Mouse (Mus musculus) CH12.LX (cell line): ENCODE measurements around the gene Cdhr4. TPM values are rescaled to one million over a fixed set of nuclear protein-coding genes. Genes with fewer than 3 reads are reported as not detected.
A peak's percentile ranks its signal among the peaks of the same experiment; 100 is the strongest.

ENCODE experiments used
- DNase-seq: peaks from one replicate; pipeline ENCODE4 v3.0.0-alpha.2; 2013; ENCODE audit errors: extremely low read depth
- H3K27ac ChIP-seq: 2 replicates; pipeline ENCODE4 v1.5.1; 2012; ENCODE audit warnings: low read depth, mild to moderate bottlenecking, control low read depth, moderate library complexity; ENCODE audit not compliant: insufficient read depth
- H3K27me3 ChIP-seq: replicated peaks from 2 replicates; pipeline ENCODE3; 2012; ENCODE audit warnings: inconsistent platforms
- H3K36me3 ChIP-seq, 2 experiments: replicated peaks in 1 of 2; 2 replicates each; pipeline versions ENCODE3 to v1.6.1; 2012; ENCODE audit warnings: inconsistent platforms in 1 of 2, low read length in 1 of 2, mild to moderate bottlenecking in 1 of 2, mixed read lengths in 1 of 2, moderate library complexity in 1 of 2; ENCODE audit not compliant: control insufficient read depth in 1 of 2, insufficient read depth in 1 of 2
- H3K4me1 ChIP-seq, 2 experiments: 2 replicates each; pipeline ENCODE4 v1.6.1; 2012; ENCODE audit warnings: inconsistent platforms in 1 of 2, moderate library complexity in 1 of 2; ENCODE audit not compliant: insufficient read depth in 2 of 2, control insufficient read depth in 1 of 2
- H3K4me2 ChIP-seq: 2 replicates; pipeline ENCODE4 v1.6.1; 2012; ENCODE audit warnings: low read depth, mild to moderate bottlenecking, control low read depth; ENCODE audit not compliant: poor library complexity, insufficient read depth, severe bottlenecking
- H3K4me3 ChIP-seq, 3 experiments: fragments of 150-350 bp in 1 of 3; sonication (generic) in 1 of 3; replicated peaks in 1 of 3; 2 replicates each; pipeline versions ENCODE3 to v1.5.1; 2011 to 2012; ENCODE audit warnings: low read depth in 2 of 3, low read length in 2 of 3, mild to moderate bottlenecking in 2 of 3, moderate library complexity in 2 of 3, control low read depth in 1 of 3, improper control_type of control experiment in 1 of 3, inconsistent platforms in 1 of 3, mixed read lengths in 1 of 3; ENCODE audit not compliant: poor library complexity in 1 of 3
- H3K79me2 ChIP-seq: replicated peaks from 2 replicates; pipeline ENCODE4 v1.6.1; 2012; ENCODE audit warnings: mild to moderate bottlenecking, moderate library complexity; ENCODE audit not compliant: control insufficient read depth, poor library complexity, insufficient read depth, severe bottlenecking; ENCODE audit errors: extremely low read depth
- H3K9ac ChIP-seq: 2 replicates; pipeline ENCODE4 v1.6.1; 2012; ENCODE audit warnings: low read depth, mild to moderate bottlenecking, control low read depth, moderate library complexity; ENCODE audit not compliant: insufficient read depth
- H3K9me3 ChIP-seq: replicated peaks from 2 replicates; pipeline ENCODE3; 2012; ENCODE audit warnings: low read length, inconsistent platforms, mixed read lengths
- BHLHE40 ChIP-seq: IDR thresholded peaks from 2 replicates; pipeline ENCODE4 v1.6.1; 2011; ENCODE audit warnings: mild to moderate bottlenecking, low read depth, low read length, improper control_type of control experiment
- CHD1 ChIP-seq: IDR thresholded peaks from 2 replicates; pipeline ENCODE4 v1.6.1; 2012; ENCODE audit warnings: low read depth, low read length, improper control_type of control experiment, inconsistent platforms
- CTCF ChIP-seq, 2 experiments: IDR thresholded peaks in 1 of 2; conservative IDR thresholded peaks in 1 of 2; 2 replicates each; pipeline ENCODE4 v1.5.1; 2011 to 2012; ENCODE audit warnings: low read depth in 2 of 2, low read length in 2 of 2, improper control_type of control experiment in 1 of 2, inconsistent platforms in 1 of 2, mild to moderate bottlenecking in 1 of 2, moderate library complexity in 1 of 2
- E2F4 ChIP-seq: IDR thresholded peaks from 2 replicates; pipeline ENCODE4 v1.6.1; 2011; ENCODE audit warnings: low read depth, low read length, improper control_type of control experiment; ENCODE audit not compliant: insufficient replicate concordance
- ELF1 ChIP-seq: IDR thresholded peaks from 2 replicates; pipeline ENCODE4 v1.6.1; 2014; ENCODE audit warnings: low read depth, mild to moderate bottlenecking, inconsistent platforms, low read length, improper control_type of control experiment
- EP300 ChIP-seq: IDR thresholded peaks from 2 replicates; pipeline ENCODE4 v1.6.1; 2011; ENCODE audit warnings: low read length, improper control_type of control experiment
- ETS1 ChIP-seq: conservative IDR thresholded peaks from 2 replicates; pipeline ENCODE4 v1.6.1; 2012; ENCODE audit warnings: low read depth, mild to moderate bottlenecking, inconsistent platforms, low read length, improper control_type of control experiment, moderate library complexity
- GABPA ChIP-seq: IDR thresholded peaks from 2 replicates; pipeline ENCODE4 v1.6.1; 2012; ENCODE audit warnings: low read depth, low read length, improper control_type of control experiment, inconsistent platforms; ENCODE audit not compliant: insufficient replicate concordance
- IRF4 ChIP-seq: IDR thresholded peaks from 2 replicates; pipeline ENCODE4 v1.6.1; 2014; ENCODE audit warnings: low read depth, mild to moderate bottlenecking, inconsistent platforms, low read length, improper control_type of control experiment
- JUN ChIP-seq: IDR thresholded peaks from 2 replicates; pipeline ENCODE4 v1.6.1; 2011; ENCODE audit warnings: low read depth, mild to moderate bottlenecking, low read length, improper control_type of control experiment, moderate library complexity; ENCODE audit not compliant: insufficient read depth
- JUND ChIP-seq: conservative IDR thresholded peaks from 2 replicates; pipeline ENCODE4 v1.6.1; 2011; ENCODE audit warnings: low read depth, low read length, improper control_type of control experiment
- KAT2A ChIP-seq: IDR thresholded peaks from 2 replicates; pipeline ENCODE4 v1.6.1; 2012; ENCODE audit warnings: low read length, improper control_type of control experiment, inconsistent platforms; ENCODE audit not compliant: insufficient replicate concordance
- MAFK ChIP-seq: IDR thresholded peaks from 2 replicates; pipeline ENCODE4 v1.6.1; 2011; ENCODE audit warnings: low read length, improper control_type of control experiment; ENCODE audit not compliant: insufficient replicate concordance
- MAX ChIP-seq: IDR thresholded peaks from 2 replicates; pipeline ENCODE4 v1.6.1; 2011; ENCODE audit warnings: low read length, improper control_type of control experiment
- MEF2A ChIP-seq: IDR thresholded peaks from 2 replicates; pipeline ENCODE4 v1.6.1; 2014; ENCODE audit warnings: low read depth, mild to moderate bottlenecking, inconsistent platforms, low read length, improper control_type of control experiment, borderline replicate concordance
- MXI1 ChIP-seq: IDR thresholded peaks from 2 replicates; pipeline ENCODE4 v1.6.1; 2011; ENCODE audit warnings: mild to moderate bottlenecking, low read depth, low read length, improper control_type of control experiment
- MYC ChIP-seq: IDR thresholded peaks from 2 replicates; pipeline ENCODE4 v1.6.1; 2011; ENCODE audit warnings: low read depth, mild to moderate bottlenecking, improper control_type of control experiment, low read length
- NELFE ChIP-seq: IDR thresholded peaks from 2 replicates; pipeline ENCODE4 v1.6.1; 2011; ENCODE audit warnings: low read depth, low read length, improper control_type of control experiment
- NRF1 ChIP-seq: IDR thresholded peaks from 2 replicates; pipeline ENCODE4 v1.6.1; 2014; ENCODE audit warnings: low read depth, mild to moderate bottlenecking, inconsistent platforms, low read length, improper control_type of control experiment, moderate library complexity
- PAX5 ChIP-seq: IDR thresholded peaks from 2 replicates; pipeline ENCODE4 v1.6.1; 2012; ENCODE audit warnings: low read length, inconsistent platforms, mixed read lengths
- POLR2A ChIP-seq: IDR thresholded peaks from 2 replicates; pipeline ENCODE4 v1.6.1; 2011; ENCODE audit warnings: low read depth, mild to moderate bottlenecking, improper control_type of control experiment, low read length
- POLR2AphosphoS2 ChIP-seq: IDR thresholded peaks from 2 replicates; pipeline ENCODE4 v1.6.1; 2011; ENCODE audit warnings: low read depth, low read length, improper control_type of control experiment
- RCOR1 ChIP-seq: conservative IDR thresholded peaks from 2 replicates; pipeline ENCODE4 v1.6.1; 2012; ENCODE audit warnings: low read depth, mild to moderate bottlenecking, inconsistent platforms, low read length, improper control_type of control experiment
- SMC3 ChIP-seq: IDR thresholded peaks from 2 replicates; pipeline ENCODE4 v1.6.1; 2011; ENCODE audit warnings: low read depth, low read length, improper control_type of control experiment
- TBP ChIP-seq: conservative IDR thresholded peaks from 2 replicates; pipeline ENCODE4 v1.6.1; 2011; ENCODE audit warnings: low read depth, low read length, improper control_type of control experiment
- TCF12 ChIP-seq: IDR thresholded peaks from 2 replicates; pipeline ENCODE4 v1.6.1; 2014; ENCODE audit warnings: low read depth, mild to moderate bottlenecking, inconsistent platforms, low read length, improper control_type of control experiment
- UBTF ChIP-seq: IDR thresholded peaks from 2 replicates; pipeline ENCODE4 v1.6.1; 2012; ENCODE audit warnings: low read depth, mild to moderate bottlenecking, inconsistent platforms, low read length, improper control_type of control experiment, moderate library complexity
- USF1 ChIP-seq: IDR thresholded peaks from 2 replicates; pipeline ENCODE4 v1.6.1; 2014; ENCODE audit warnings: low read depth, mild to moderate bottlenecking, inconsistent platforms, low read length, improper control_type of control experiment
- USF2 ChIP-seq: conservative IDR thresholded peaks from 2 replicates; pipeline ENCODE4 v1.6.1; 2011; ENCODE audit warnings: low read depth, low read length, improper control_type of control experiment
- ZKSCAN1 ChIP-seq: IDR thresholded peaks from 2 replicates; pipeline ENCODE4 v1.6.1; 2012; ENCODE audit warnings: low read depth, inconsistent platforms, low read length, improper control_type of control experiment, borderline replicate concordance
- ZMIZ1 ChIP-seq: IDR thresholded peaks from 2 replicates; pipeline ENCODE4 v1.6.1; 2012; ENCODE audit warnings: low read depth, mild to moderate bottlenecking, inconsistent platforms, low read length, improper control_type of control experiment
- ZNF384 ChIP-seq: IDR thresholded peaks from 2 replicates; pipeline ENCODE4 v1.6.1; 2012; ENCODE audit warnings: low read depth, low read length, improper control_type of control experiment, inconsistent platforms
- dilution Hi-C: fragments of 300-500 bp; cut with MboI; formaldehyde crosslinking; loops from 2 replicates; pipeline ENCODE4 v1.14.3; 2020; ENCODE audit warnings: low sequenced_read_pairs; ENCODE audit not compliant: extremely low pct_unique_long_range_greater_than_20kb, extremely low pct_ligation_motif_present
- in situ Hi-C: fragments of 300-500 bp; cut with MboI; formaldehyde crosslinking; loops from 3 replicates; pipeline ENCODE4 v1.14.3; 2019; ENCODE audit warnings: low sequenced_read_pairs, low pct_ligation_motif_present, low pct_unique_long_range_greater_than_20kb, mixed read lengths
- polyA plus RNA-seq: library from polyadenylated mRNA; unstranded; fragments of >175 nt; gene quantifications from 2 replicates; pipeline ENCODE4 v1.2.1, GENCODE M21; 2012; ENCODE audit warnings: low read depth; ENCODE audit not compliant: insufficient read length
- total RNA-seq, 2 experiments: library from RNA; depleted of rRNA; stranded (reverse); fragments of 300-350 nt in 1 of 2; fragments of >200 nt in 1 of 2; gene quantifications; 2 replicates each; pipeline ENCODE4 v1.2.3; 2012 to 2014

Cdhr4 gene
- total and polyA plus RNA-seq, 3 experiments = 0.35 to 0.79 TPM; not detected in 1

GRCm38 (mm10) chr9:108010385-108010784 lies 18.1 kb downstream of the Cdhr4 start:
- TF ChIP-seq MAX = peak; percentile 39; the same call in 1 of the 2 replicates
- TF ChIP-seq BHLHE40 = 0 out of 2 replicates have a peak, but pooled peaks have one; percentile 39
- TF ChIP-seq E2F4 = no peak
- TF ChIP-seq TCF12 = no peak
- no peak for TF ChIP-seq ZNF384
- no peak for TF ChIP-seq USF1
- no peak for TF ChIP-seq KAT2A
- TF ChIP-seq EP300 = peak; percentile 34; the same call in 1 of the 2 replicates
- no peak for TF ChIP-seq MEF2A
- no peak for TF ChIP-seq PAX5
- no peak for TF ChIP-seq ZMIZ1
- TF ChIP-seq USF2 = no peak
- TF ChIP-seq SMC3 = no peak
- TF ChIP-seq MYC = 0 out of 2 replicates have a peak, but pooled peaks have one; percentile 15
- no peak for TF ChIP-seq UBTF
- no peak for TF ChIP-seq RCOR1
- no peak for TF ChIP-seq GABPA
- TF ChIP-seq ELF1 = no peak
- no peak for TF ChIP-seq CHD1
- no peak for TF ChIP-seq JUN
- TF ChIP-seq ZKSCAN1 = no peak
- TF ChIP-seq ETS1 = no peak; the same call in 1 of the 2 replicates
- no peak for TF ChIP-seq CTCF (conservative IDR thresholded peaks at IDR 0.05 in 1 of 2, IDR thresholded peaks at IDR 0.05 in 1 of 2; ENCODE audit: low read depth in 2 of 2, low read length in 2 of 2)
- peak; percentile 46; the same call in 1 of the 2 replicates for TF ChIP-seq MAFK
- peak; percentile 57 for TF ChIP-seq IRF4
- TF ChIP-seq NRF1 = no peak
- TF ChIP-seq POLR2A = no peak
- TF ChIP-seq JUND = no peak
- TF ChIP-seq POLR2AphosphoS2 = no peak
- peak; percentile 78 for TF ChIP-seq MXI1
- TF ChIP-seq TBP = no peak
- TF ChIP-seq NELFE = no peak
- TF ChIP-seq, all 38 proteins: peak for 7
- H3K4me2 ChIP-seq = no peak overlapping the region
- H3K9me3 ChIP-seq = no peaks in the 10 kb centered on the region
- no peak overlapping the region for H3K27ac ChIP-seq
- H3K79me2 ChIP-seq = peaks cover 44% of the 10 kb centered on the region
- peaks cover 4 to 29% of the 10 kb centered on the region in 2 experiments; a peak in 3 of 4 replicates for H3K4me1 ChIP-seq
- peak; percentile 37 for DNase-seq
- no peak overlapping the region; the same call in 1 of the 2 replicates for H3K9ac ChIP-seq
- in situ Hi-C loops = no loop called here
- no peaks in the 10 kb centered on the region for H3K27me3 ChIP-seq
- H3K36me3 ChIP-seq = peaks cover 6 to 37% of the 10 kb centered on the region in 2 experiments
- H3K4me3 ChIP-seq = peak overlapping the region in 1 of 3 experiments; percentile 14
- dilution Hi-C loops = no loop called here
